Mouse (Mus musculus) embryo, embryonic 9.5 days (tissue): Measurements from ENCODE around the gene Gdf7.

Experiments used
- DNase-seq: peaks from one replicate; pipeline ENCODE4 v3.0.0-alpha.2; 2017; ENCODE audit errors: extremely low spot score

Gene Gdf7

GRCm38 (mm10) chr12:8298361-8299142 is 3.2 kb downstream of the Gdf7 start:
- peak; percentile 47 for DNase-seq

GRCm38 (mm10) chr12:8297586-8298214 is 4.1 kb downstream of the Gdf7 start:
- no peak for DNase-seq

- DNase-seq, result no peak
Observed at GRCm38 (mm10) chr12:8296154-8296553, 5.6 kb downstream of the Gdf7 start.

- no peak for DNase-seq
Observed at GRCm38 (mm10) chr12:8295307-8295913, 6.3 kb downstream of the Gdf7 start.

GRCm38 (mm10) chr12:8291157-8291853 is 10.4 kb downstream of the Gdf7 start:
- no peak for DNase-seq

GRCm38 (mm10) chr12:8289499-8289898 is 12.3 kb downstream of the Gdf7 start:
- no peak for DNase-seq

- DNase-seq, result no peak
Observed at GRCm38 (mm10) chr12:8289099-8289498, 12.7 kb downstream of the Gdf7 start.

GRCm38 (mm10) chr12:8287970-8288369 is 13.8 kb downstream of the Gdf7 start:
- DNase-seq, result no peak

GRCm38 (mm10) chr12:8281225-8282017 is 20.3 kb downstream of the Gdf7 start:
- no peak for DNase-seq

- no peak for DNase-seq
Observed at GRCm38 (mm10) chr12:8275424-8275823, 26.3 kb downstream of the Gdf7 start.

GRCm38 (mm10) chr12:8273471-8274171 is 28.1 kb downstream of the Gdf7 start:
- no peak for DNase-seq

GRCm38 (mm10) chr12:8271405-8271804 is 30.3 kb downstream of the Gdf7 start:
- no peak for DNase-seq

- DNase-seq, result no peak
Observed at GRCm38 (mm10) chr12:8269627-8270026, 32.1 kb downstream of the Gdf7 start.

GRCm38 (mm10) chr12:8266311-8266710 is 35.4 kb downstream of the Gdf7 start:
- DNase-seq, result no peak

- DNase-seq, result no peak
Observed at GRCm38 (mm10) chr12:8260297-8260696, 41.5 kb downstream of the Gdf7 start.
